8 mouse cellular contexts compared by ENCODE assay signal in the genomic region with DNA sequence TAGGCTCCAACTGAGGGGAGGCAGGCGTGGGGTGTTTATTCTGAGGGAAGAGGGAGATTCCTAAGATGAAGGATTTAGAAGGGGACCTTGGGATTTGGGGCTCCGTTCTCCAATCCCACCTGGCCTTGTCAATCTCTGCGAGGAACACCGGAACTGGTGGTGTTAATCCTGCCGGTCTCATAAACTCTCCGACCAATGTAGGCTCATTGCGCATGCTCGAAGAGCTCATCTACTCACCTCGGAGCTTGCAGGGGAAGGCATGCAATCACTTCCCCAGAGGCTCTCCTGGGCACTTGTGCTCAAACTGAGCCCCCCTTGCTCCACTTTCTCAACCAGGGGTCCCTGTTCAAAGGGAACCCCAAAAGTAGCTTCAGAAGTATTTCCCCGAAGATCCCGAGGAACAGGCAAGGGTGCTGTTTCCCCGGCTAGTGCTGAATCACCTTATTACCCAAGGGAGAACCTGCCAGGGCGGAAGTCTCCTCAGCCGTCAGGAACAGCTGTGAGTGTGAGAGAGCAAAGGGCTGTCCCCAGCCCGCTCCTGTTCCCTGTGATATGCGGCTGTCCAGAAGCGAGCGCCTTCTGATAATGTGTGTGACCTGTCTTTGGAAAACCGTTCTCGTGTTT. TPM values are rescaled to one million over a fixed set of nuclear protein-coding genes. Genes with fewer than 3 reads are reported as not detected.
DNase-seq lines count a peak whose midpoint lies in the region; ATAC-seq and TF ChIP-seq lines count a peak whose summit lies in the region.

No protein-coding gene starts in this region.

- no peak overlapping the region for H3K9ac ChIP-seq in hindbrain, embryonic 16.5 days (ENCODE audit: low read depth, low read length)

- H3K9me3 ChIP-seq in E14TG2a.4 (ENCODE audit: low read length) = no peaks in the 10 kb centered on the region
- no peaks in the 10 kb centered on the region for H3K9me3 ChIP-seq in hindbrain, embryonic 16.5 days (ENCODE audit: control insufficient read depth, low read length)

- no peak for ATAC-seq in hindbrain, embryonic 16.5 days
- peak; percentile 86 for ATAC-seq in megakaryocyte progenitor cell, adult 5-6 weeks (replicated peaks; ENCODE audit: poor library complexity)

- peaks cover 7% of the 10 kb centered on the region; the same call in 1 of the 2 replicates for H3K36me3 ChIP-seq in E14TG2a.4 (ENCODE audit: insufficient read depth, low read length)
- no peaks in the 10 kb centered on the region for H3K36me3 ChIP-seq in hindbrain, embryonic 16.5 days (ENCODE audit: control insufficient read depth, insufficient read depth, low read length)

- peak; percentile 24 to 40 for DNase-seq in gastrocnemius, adult 8-10 months (ENCODE audit: low spot score in 2 of 2)
- DNase-seq in gastrocnemius, postnatal 10 days = no peak
- no peak for DNase-seq in right cerebral cortex, postnatal 14 days
- DNase-seq in right cerebral cortex, postnatal 36 days (ENCODE audit: low spot score in 2 of 2) = no peak
- no peak for DNase-seq in left cerebral cortex, postnatal 10 days (ENCODE audit: extremely low spot score in 1 of 2, low spot score in 2 of 2)

- H3K27ac ChIP-seq in hindbrain, embryonic 16.5 days (ENCODE audit: low read depth, low read length) = no peak overlapping the region

- H3K4me1 ChIP-seq in E14TG2a.4 (replicated peaks; ENCODE audit: low read depth, low read length) = peaks cover 47% of the 10 kb centered on the region
- H3K4me1 ChIP-seq in hindbrain, embryonic 16.5 days (ENCODE audit: control insufficient read depth, insufficient read depth, low read depth, low read length) = peaks cover 10% of the 10 kb centered on the region

- no peak for TF ChIP-seq CTCF in E14TG2a.4 (conservative IDR thresholded peaks at IDR 0.05; ENCODE audit: low read length)

- peak overlapping the region; percentile 22; the same call in 1 of the 2 replicates for H3K4me2 ChIP-seq in hindbrain, embryonic 16.5 days (ENCODE audit: low read length)

- intact Hi-C loops in left cerebral cortex, postnatal 10 days (cut with DNase I) = no loop called here

- H3K4me3 ChIP-seq in E14TG2a.4 (replicated peaks; ENCODE audit: low read length) = 0 out of 2 replicates have a peak overlapping the region, but pooled peaks have one; percentile 27
- H3K4me3 ChIP-seq in hindbrain, embryonic 16.5 days (ENCODE audit: low read length) = no peak overlapping the region

- WGBS in hindbrain, embryonic 16.5 days = 59% methylated on average over 20 of the region's 20 CpGs

- peaks cover 39% of the 10 kb centered on the region for H3K27me3 ChIP-seq in E14TG2a.4 (ENCODE audit: insufficient read depth, low read length)
- peaks cover 9% of the 10 kb centered on the region for H3K27me3 ChIP-seq in hindbrain, embryonic 16.5 days (replicated peaks; ENCODE audit: control insufficient read depth, insufficient read depth, low read length)

RNA-seq across cellular contexts. Expression of a gene that starts 5.6 kb away (rescaled TPM):
- total RNA-seq in gastrocnemius, adult 8-10 months (2022) = 1 to 10 TPM; 2.8 to 6.1 (median 4.4) TPM
- total RNA-seq in gastrocnemius, postnatal 10 days (2021) = 10 to 100 TPM; 27.0 to 31.1 TPM
- 0.74 and 0.91 TPM in 2 replicates for polyA plus RNA-seq in hindbrain, embryonic 16.5 days (2015; fragmentation: Nextera tagmentation; extraction: Ambion mirVana)
- total RNA-seq in megakaryocyte progenitor cell, adult 5-6 weeks (2015) = 0.32 and 0.66 TPM in 2 replicates
- 0.08 and 0.71 TPM in 2 replicates for total RNA-seq in megakaryocyte progenitor cell, adult 5-6 weeks (2017)
- total RNA-seq in left cerebral cortex, postnatal 10 days (2021) = 1 to 10 TPM; 6.9 to 8.2 TPM

Comparison
In these comparisons a context has a peak if more than half of its experiments do, and no peak if none do; other contexts are left out.
1. DNase-seq: peak in gastrocnemius, adult 8-10 months (2 of 2); none in gastrocnemius, postnatal 10 days (single experiment), right cerebral cortex, postnatal 14 days (single experiment), right cerebral cortex, postnatal 36 days (0 of 2) and left cerebral cortex, postnatal 10 days (0 of 2).